Mouse (Mus musculus): ENCODE measurements at regions not wholly inside any gene's neighbourhood (a gene's known extent, or its start where the extent isn't known, plus 50 kb on each side); places are given as distances from the start of the nearest gene placed in this dataset.
A peak's percentile ranks its signal among the peaks of the same experiment; 100 is the strongest.

DNA sequence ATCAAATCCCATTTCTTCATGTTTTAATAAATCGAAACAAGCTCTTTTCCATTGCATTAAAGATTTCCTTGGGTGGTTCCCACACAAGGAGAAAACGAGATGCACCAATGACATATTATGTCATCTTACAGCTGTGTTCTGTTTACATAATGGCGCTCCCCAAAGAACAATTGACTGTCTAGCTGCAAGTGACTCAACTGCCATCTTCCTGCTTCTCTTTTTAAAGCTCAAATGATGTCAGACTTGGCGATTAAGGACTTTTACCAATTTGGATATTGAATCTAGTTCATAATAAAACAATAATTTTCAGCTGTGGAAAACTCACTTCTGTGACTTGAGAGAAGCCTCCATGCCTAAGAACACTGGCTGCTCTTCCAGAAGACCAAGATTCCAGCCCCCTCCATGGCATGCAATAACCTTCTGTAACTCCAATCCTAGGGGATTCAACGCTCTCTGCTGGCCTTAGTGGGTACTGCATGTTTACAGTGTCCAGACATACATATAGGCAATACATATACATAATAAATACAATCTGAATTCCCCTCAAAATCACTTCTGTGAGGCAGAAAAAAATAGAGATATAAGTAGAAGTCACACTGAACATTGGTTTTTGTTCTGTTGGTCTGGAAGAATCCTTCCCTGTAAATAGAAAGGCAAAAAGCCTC, 318.7 kb downstream of the Rnd3 start:
- peak; percentile 19 for DNase-seq

GRCm38 (mm10) chr2:50827097-50827496, 321.8 kb downstream of the Rnd3 start:
- DNase-seq, result no peak

- DNase-seq, result no peak
Observed at GRCm38 (mm10) chr2:50826537-50826936, 322.4 kb downstream of the Rnd3 start.

- no peak for DNase-seq
Observed at GRCm38 (mm10) chr2:50825626-50826025, 323.3 kb downstream of the Rnd3 start.

GRCm38 (mm10) chr2:50824782-50825181, 324.1 kb downstream of the Rnd3 start:
- no peak for DNase-seq

GRCm38 (mm10) chr2:50822738-50823137, 326.2 kb downstream of the Rnd3 start:
- no peak for DNase-seq

- DNase-seq, result no peak
Observed at GRCm38 (mm10) chr2:50819305-50819665, 329.6 kb downstream of the Rnd3 start.

GRCm38 (mm10) chr2:50818557-50819304, 330.2 kb downstream of the Rnd3 start:
- DNase-seq, result no peak

DNA sequence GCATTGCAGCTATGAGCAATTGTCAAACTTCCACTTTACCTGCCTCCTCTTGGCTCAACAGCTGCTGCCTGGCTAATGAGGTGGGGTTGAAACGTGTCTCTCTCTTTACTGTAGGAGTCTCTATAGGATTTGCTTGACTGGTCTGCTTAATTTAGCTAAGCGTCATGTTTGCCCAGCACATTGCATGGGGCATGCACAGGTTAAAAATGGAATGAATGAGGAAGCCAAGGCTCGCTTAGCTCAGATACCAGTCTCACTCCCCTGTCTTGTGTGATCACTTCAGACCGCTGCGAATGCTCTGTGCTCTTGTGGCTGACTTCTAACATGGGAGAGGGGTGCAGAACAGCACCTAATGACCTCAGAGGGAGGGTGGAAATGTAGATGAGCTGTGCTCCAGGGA, 332.5 kb downstream of the Rnd3 start:
- no peak for DNase-seq

GRCm38 (mm10) chr2:50815541-50815940, 333.4 kb downstream of the Rnd3 start:
- no peak for DNase-seq

DNA sequence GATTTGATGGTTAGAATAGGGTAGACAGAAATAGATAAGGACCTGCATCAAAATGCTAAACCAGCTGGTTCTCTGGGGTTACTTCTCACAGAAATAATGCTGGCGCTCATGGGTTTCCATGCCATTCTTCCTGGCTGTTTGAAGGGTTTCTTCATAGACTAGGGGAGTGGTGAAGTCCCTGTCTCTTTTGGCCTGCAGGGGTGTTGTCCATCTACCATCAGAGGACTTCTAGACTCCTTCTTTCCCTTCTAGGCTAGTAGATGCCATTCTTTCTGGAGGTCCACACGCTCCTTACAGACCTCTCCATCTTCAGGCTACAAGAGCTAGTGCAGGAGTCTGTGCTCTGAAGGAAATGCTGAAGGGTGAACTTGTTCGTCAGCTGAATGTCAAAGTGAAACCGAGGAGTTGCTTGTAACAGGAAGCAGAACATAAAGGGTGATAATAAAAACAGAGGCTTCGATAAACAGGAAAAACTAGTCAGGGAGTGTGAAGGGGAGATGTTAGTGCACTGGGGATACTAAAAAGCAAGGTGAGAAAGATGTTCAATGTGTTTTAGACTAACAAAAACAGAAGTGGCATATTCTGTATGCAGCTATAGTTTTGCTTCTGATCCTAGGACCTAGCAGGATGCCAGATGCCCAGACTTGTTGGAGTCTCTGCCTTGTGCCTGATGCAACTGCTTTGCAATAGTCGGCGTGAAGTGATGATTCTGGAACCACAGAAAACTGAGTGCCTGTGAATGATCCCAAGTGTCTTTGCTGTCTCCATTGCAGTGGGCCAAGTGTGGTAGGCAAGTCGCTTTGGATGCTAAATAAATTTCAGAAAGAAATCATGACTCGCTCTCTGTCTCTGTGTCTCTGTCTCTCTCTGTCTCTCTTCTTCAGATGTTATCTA, 335.1 kb downstream of the Rnd3 start:
- DNase-seq, result no peak

- DNase-seq, result no peak
Observed at GRCm38 (mm10) chr2:50812296-50812695, 336.6 kb downstream of the Rnd3 start.

DNA sequence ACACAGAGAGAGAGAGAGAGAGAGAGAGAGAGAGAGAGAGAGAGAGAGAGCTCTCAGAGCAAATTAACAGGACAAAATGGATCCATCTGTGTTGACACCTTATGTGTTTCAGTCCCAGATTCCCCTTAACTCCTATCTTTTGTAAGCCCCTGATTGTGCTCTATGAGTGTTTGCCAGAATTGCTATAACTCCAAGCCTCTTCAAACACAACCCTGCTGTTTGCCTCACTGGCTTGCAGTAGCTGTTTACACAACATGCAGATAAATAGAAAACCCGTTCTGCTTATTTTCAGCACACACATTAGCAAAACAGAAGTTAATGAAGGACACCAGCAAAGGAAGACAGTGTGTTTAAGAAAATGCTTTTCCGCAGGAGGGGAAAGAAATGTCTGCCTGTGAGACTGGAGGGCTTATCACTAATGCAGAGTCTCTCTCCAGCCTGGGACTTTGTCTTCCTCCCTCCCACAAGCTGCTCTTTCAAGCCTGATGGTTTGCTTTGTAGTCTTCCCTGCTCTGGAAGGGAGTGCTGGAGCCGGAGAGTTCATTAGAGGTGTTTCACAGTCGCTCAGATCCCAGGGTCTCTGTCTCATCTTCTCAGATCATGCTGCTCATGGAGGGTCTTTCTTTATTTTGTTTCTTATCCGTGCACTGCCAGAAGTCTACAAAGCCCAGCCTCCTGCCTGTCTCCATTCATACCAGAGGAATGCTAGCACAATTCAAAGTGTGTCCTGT, 338.4 kb downstream of the Rnd3 start:
- DNase-seq, result no peak

- DNase-seq, result no peak
Observed at GRCm38 (mm10) chr2:50809823-50810222, 339.1 kb downstream of the Rnd3 start.

- DNase-seq, result no peak
Observed at GRCm38 (mm10) chr2:50807162-50807960, 341.6 kb downstream of the Rnd3 start.

DNA sequence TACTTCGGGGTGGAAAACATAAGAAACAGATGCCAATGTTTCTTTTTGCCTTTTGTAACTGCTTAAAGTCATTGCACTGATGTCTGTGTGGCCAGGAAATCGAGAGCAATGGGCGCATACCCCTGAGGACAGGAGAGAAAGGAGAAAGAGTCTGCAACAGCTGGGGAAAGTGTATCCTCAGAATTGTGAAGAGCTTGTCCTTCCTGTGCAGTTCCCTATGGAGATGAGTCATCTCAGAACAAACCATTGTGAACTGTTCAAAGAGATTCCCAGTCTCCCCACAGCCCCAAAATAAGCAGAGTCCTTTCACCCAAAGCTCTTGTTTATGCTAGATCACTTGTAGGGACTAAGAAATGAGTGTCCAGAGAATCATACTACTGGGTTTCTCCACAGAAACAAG, 343.3 kb downstream of the Rnd3 start:
- DNase-seq, result no peak

DNA sequence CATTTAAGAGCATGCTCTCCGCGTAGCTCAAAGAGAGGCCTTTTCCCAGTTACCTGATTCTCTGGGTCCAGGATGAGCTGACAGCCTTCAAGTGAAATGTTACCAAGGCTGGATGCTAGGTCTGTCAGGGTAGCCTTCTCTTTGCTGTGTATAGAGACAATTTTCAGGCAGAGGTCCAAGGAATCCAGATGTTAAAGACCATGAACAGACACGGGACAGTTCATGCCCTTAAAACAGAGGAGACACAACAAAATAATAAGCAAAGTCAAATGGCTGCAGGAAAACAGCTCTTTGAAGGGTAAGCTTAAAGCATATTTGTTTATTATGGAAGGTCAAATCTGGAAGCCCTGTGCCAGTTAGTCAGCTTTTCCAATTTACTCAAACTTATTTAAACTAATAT, 352.8 kb downstream of the Rnd3 start:
- DNase-seq, result no peak

DNA sequence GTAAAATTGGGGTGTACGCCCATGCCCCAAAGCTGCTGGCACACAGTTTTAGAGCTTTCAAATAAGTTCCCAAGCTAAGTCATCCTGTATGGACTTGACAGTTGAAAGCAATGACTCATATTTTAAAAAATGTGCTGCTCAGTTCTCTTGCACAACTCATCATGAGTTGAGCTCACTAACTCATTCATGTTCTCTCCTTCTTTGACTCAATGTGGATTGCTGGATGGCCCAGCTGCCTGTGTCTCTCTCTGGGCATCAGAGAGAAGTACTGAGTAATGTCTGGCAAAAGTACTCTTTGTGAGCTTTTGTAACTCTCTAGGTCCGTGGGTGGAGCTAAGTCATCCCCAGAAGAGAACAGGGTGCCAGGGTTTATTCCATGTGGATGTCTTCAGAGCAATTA, 355.3 kb downstream of the Rnd3 start:
- no peak for DNase-seq

DNA sequence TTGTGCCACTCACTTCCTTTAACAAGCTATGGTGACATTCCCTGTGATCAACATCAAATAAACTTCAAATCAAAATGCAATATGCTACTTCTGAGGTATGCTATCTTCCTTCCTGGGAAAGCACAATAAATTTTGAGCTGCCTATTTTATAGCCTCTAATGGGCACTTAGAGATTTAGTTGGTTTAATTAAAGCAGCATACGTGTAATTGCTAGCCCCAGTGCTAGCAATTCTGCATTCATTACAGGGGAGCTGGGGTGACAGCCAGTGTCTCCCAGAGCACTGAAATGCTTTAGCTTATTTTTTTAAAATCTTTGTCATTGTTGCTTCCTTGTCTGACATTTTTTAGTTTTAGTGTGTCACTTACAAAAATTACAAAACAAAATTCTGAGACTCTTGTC, 355.8 kb downstream of the Rnd3 start:
- no peak for DNase-seq

DNA sequence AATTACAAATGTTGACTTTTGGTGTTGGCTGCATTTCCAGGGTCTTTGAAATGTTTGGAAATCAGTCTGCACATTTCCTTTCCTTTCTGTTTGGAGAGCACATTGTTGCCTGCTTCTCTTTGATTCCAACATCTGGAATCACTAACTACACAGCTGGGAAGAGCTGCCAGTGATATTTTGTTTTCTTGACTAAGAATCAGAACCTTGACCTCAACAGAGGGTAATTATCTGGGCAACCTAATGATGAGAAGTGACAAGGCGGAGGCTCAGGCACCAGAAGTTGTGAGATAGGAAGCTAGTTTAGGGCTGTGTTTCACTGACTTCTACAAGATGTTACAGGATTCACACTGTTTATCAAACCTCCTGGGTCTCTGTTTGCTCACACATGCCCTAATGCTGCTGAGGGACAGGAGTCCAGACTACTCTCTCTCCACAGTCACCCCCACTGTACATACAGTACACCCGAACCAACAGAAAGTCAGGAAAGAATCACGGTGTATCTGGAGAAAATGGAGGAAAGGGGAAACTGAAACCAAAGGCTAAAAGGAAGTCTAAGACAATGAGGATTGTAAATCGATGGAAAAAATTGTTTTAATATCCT, 359.8 kb downstream of the Rnd3 start:
- DNase-seq, result no peak

- no peak for DNase-seq
Observed at GRCm38 (mm10) chr2:50772101-50772500, 376.8 kb downstream of the Rnd3 start.
